Mouse (Mus musculus): Measurements from ENCODE around the gene Fbxo33.

- no peak for TF ChIP-seq CTCF (IDR thresholded peaks at IDR 0.05; ENCODE audit: low read depth, low read length)
- no peak for TF ChIP-seq POLR2A (IDR thresholded peaks at IDR 0.05; ENCODE audit: borderline replicate concordance, low read depth, low read length)
These were observed 43.3 kb upstream of the Fbxo33 start for GRCm38 (mm10) chr12:59262841-59263240.

Measured in bone marrow macrophage, adult 2 months (primary cell).